Mouse (Mus musculus) heart, postnatal 0 days (tissue): ENCODE results near the gene Slc22a15.

Experiments used
- CTCF ChIP-seq: IDR thresholded peaks from 2 replicates; pipeline ENCODE4 v1.5.1; 2016; ENCODE audit warnings: antibody characterized with exemption, control low read depth, low read depth
- EP300 ChIP-seq: IDR thresholded peaks from 2 replicates; pipeline ENCODE4 v1.6.1; 2016; ENCODE audit warnings: antibody characterized with exemption, low read depth

- TF ChIP-seq CTCF: no peak
- TF ChIP-seq EP300: no peak
Observed at GRCm38 (mm10) chr3:101902344-101902743, 21.9 kb downstream of the Slc22a15 start.
